Mouse (Mus musculus) embryonic facial prominence, embryonic 15.5 days (tissue): ENCODE data around the gene Sin3b. TPM values are rescaled to one million over a fixed set of nuclear protein-coding genes. Genes with fewer than 3 reads are reported as not detected.
"Not testable (repeated sequence)": the region's sequence is repeated elsewhere in the genome, so short reads cannot be mapped to it uniquely, and the experiment has no call there.

Experiments used
- ATAC-seq: fragments of 200-750 bp; cut with Nextera tagmentation; 2 replicates; pipeline ENCODE4 v1.8.0; 2017; ENCODE audit warnings: low read depth, moderate TSS enrichment; ENCODE audit not compliant: insufficient number of reproducible peaks, low FRiP score, low TSS enrichment
- H3K27ac ChIP-seq: fragments of 300-500 bp; sonication (generic); replicated peaks from 2 replicates; pipeline ENCODE4 v1.5.1; 2015; ENCODE audit warnings: mild to moderate bottlenecking, inconsistent platforms
- H3K27me3 ChIP-seq: fragments of 300-500 bp; sonication (generic); 2 replicates; pipeline ENCODE4 v1.6.1; 2015; ENCODE audit warnings: inconsistent platforms
- H3K36me3 ChIP-seq: fragments of 300-500 bp; sonication (generic); 2 replicates; pipeline ENCODE4 v1.6.1; 2015; ENCODE audit warnings: mild to moderate bottlenecking, inconsistent platforms
- H3K4me1 ChIP-seq: fragments of 300-500 bp; sonication (generic); 2 replicates; pipeline ENCODE4 v1.6.1; 2015; ENCODE audit warnings: inconsistent platforms
- H3K4me2 ChIP-seq: fragments of 300-500 bp; sonication (generic); replicated peaks from 2 replicates; pipeline ENCODE4 v1.6.1; 2015; ENCODE audit warnings: mild to moderate bottlenecking, inconsistent platforms
- H3K4me3 ChIP-seq: fragments of 300-500 bp; sonication (generic); replicated peaks from 2 replicates; pipeline ENCODE4 v1.5.1; 2015; ENCODE audit warnings: mild to moderate bottlenecking, inconsistent platforms
- H3K9ac ChIP-seq: fragments of 300-500 bp; sonication (generic); 2 replicates; pipeline ENCODE4 v1.6.1; 2015; ENCODE audit warnings: inconsistent platforms
- H3K9me3 ChIP-seq: fragments of 300-500 bp; sonication (generic); replicated peaks from 2 replicates; pipeline ENCODE4 v1.6.1; 2016; ENCODE audit warnings: inconsistent platforms
- WGBS: fragments of 180-500 bp; shearing (Covaris S2); methylation state at CpG from one replicate; pipeline ENCODE4 v1.1.7; 2015; 5-methylcytosine and 5-hydroxymethylcytosine counted together
- polyA plus RNA-seq: library from polyadenylated mRNA; unstranded; fragments of >200 nt; fragmentation: Nextera tagmentation; extraction: Ambion mirVana; gene quantifications from 2 replicates; pipeline ENCODE4 v1.2.1, GENCODE M21; 2015

The Sin3b gene
- polyA plus RNA-seq = 172 and 176 TPM in 2 replicates

- peaks cover 32% of the 10 kb centered on the region for H3K36me3 ChIP-seq
- peaks cover 11% of the 10 kb centered on the region for H3K4me1 ChIP-seq
- H3K9ac ChIP-seq = peak within 1 kb of the TSS; percentile 73
- H3K4me3 ChIP-seq = peak within 1 kb of the TSS; percentile 72
- 0 out of 2 replicates have a peak within 1 kb of the TSS, but pooled peaks have one; percentile 19 for H3K27ac ChIP-seq
- ATAC-seq = peak; percentile 95
- H3K9me3 ChIP-seq = no peaks in the 10 kb centered on the region
- peak within 1 kb of the TSS; percentile 95 for H3K4me2 ChIP-seq
- no peaks in the 10 kb centered on the region for H3K27me3 ChIP-seq
- 14% methylated on average over 53 of the region's 56 CpGs for WGBS
These were observed at the start of gene Sin3b for GRCm38 (mm10) chr8:72722769-72723650. Sin3b (plus strand) TSS chr8:72723285.

GRCm38 (mm10) chr8:72674184-72674583 is 48.9 kb upstream of the Sin3b start:
- Histone ChIP-seq H3K36me3 (no peaks in the 10 kb centered on the region), H3K27ac (no peak overlapping the region), H3K9ac (no peak overlapping the region), H3K4me1 (no peaks in the 10 kb centered on the region), H3K4me2 (no peak overlapping the region), H3K4me3 (no peak overlapping the region), H3K27me3 (no peaks in the 10 kb centered on the region), H3K9me3 (no peaks in the 10 kb centered on the region)
- no peak for ATAC-seq
- WGBS = 72% methylated on average over 2 of the region's 2 CpGs

GRCm38 (mm10) chr8:72676436-72676835 is 46.6 kb upstream of the Sin3b start:
- 55% methylated on average over 4 of the region's 4 CpGs for WGBS

GRCm38 (mm10) chr8:72676844-72677243 is 46.2 kb upstream of the Sin3b start:
- WGBS = 45% methylated on average over 2 of the region's 2 CpGs
- not testable (repeated sequence) for H3K27ac ChIP-seq, H3K4me2 ChIP-seq, ATAC-seq, H3K4me1 ChIP-seq, H3K36me3 ChIP-seq, H3K9me3 ChIP-seq, H3K4me3 ChIP-seq, H3K9ac ChIP-seq, H3K27me3 ChIP-seq

More at GRCm38 (mm10) chr8:72676436-72676835, 46.6 kb upstream of the Sin3b start:
- Histone ChIP-seq H3K9ac (no peak overlapping the region), H3K27ac (no peak overlapping the region), H3K4me1 (no peaks in the 10 kb centered on the region), H3K4me2 (no peak overlapping the region), H3K4me3 (no peak overlapping the region), H3K9me3 (no peaks in the 10 kb centered on the region), H3K36me3 (no peaks in the 10 kb centered on the region), H3K27me3 (no peaks in the 10 kb centered on the region)
- ATAC-seq = no peak

- Histone ChIP-seq H3K27ac (no peak overlapping the region), H3K9me3 (no peaks in the 10 kb centered on the region), H3K9ac (no peak overlapping the region), H3K4me2 (no peak overlapping the region), H3K4me3 (no peak overlapping the region), H3K36me3 (no peaks in the 10 kb centered on the region), H3K4me1 (no peaks in the 10 kb centered on the region), H3K27me3 (no peaks in the 10 kb centered on the region)
- ATAC-seq = no peak
- WGBS = 43% methylated on average over 5 of the region's 5 CpGs
These were observed 45.8 kb upstream of the Sin3b start for GRCm38 (mm10) chr8:72677331-72677730.

GRCm38 (mm10) chr8:72680133-72680532 is 43.0 kb upstream of the Sin3b start:
- H3K27ac ChIP-seq = no peak overlapping the region
- H3K9me3 ChIP-seq = no peaks in the 10 kb centered on the region
- H3K9ac ChIP-seq = no peak overlapping the region
- no peak overlapping the region for H3K4me2 ChIP-seq
- H3K36me3 ChIP-seq = no peaks in the 10 kb centered on the region
- no peak for ATAC-seq
- H3K4me3 ChIP-seq = no peak overlapping the region
- no peaks in the 10 kb centered on the region for H3K27me3 ChIP-seq
- H3K4me1 ChIP-seq = no peaks in the 10 kb centered on the region
- WGBS = 14% methylated on average over 3 of the region's 3 CpGs

- Histone ChIP-seq H3K27ac (no peak overlapping the region), H3K4me2 (no peak overlapping the region), H3K36me3 (no peaks in the 10 kb centered on the region), H3K4me3 (no peak overlapping the region), H3K9ac (no peak overlapping the region), H3K4me1 (no peaks in the 10 kb centered on the region), H3K9me3 (no peaks in the 10 kb centered on the region), H3K27me3 (no peaks in the 10 kb centered on the region)
- 68% methylated on average over 4 of the region's 4 CpGs for WGBS
- ATAC-seq = 0 out of 2 replicates have a peak, but pooled peaks have one; percentile 16
These were observed 40.9 kb upstream of the Sin3b start for GRCm38 (mm10) chr8:72682051-72682687.

- H3K9ac ChIP-seq = no peak overlapping the region
- 25% methylated on average over 2 of the region's 2 CpGs for WGBS
- H3K27me3 ChIP-seq = no peaks in the 10 kb centered on the region
- no peak for ATAC-seq
- no peaks in the 10 kb centered on the region for H3K9me3 ChIP-seq
- no peak overlapping the region for H3K4me3 ChIP-seq
- H3K4me1 ChIP-seq = no peaks in the 10 kb centered on the region
- no peak overlapping the region for H3K4me2 ChIP-seq
- no peak overlapping the region for H3K27ac ChIP-seq
- H3K36me3 ChIP-seq = no peaks in the 10 kb centered on the region
These were observed 40.0 kb upstream of the Sin3b start for GRCm38 (mm10) chr8:72683010-72683521.

GRCm38 (mm10) chr8:72683572-72684099 is 39.4 kb upstream of the Sin3b start:
- H3K27me3 ChIP-seq, H3K4me3 ChIP-seq, H3K9ac ChIP-seq, H3K4me1 ChIP-seq, H3K9me3 ChIP-seq, ATAC-seq, H3K36me3 ChIP-seq, H3K27ac ChIP-seq, H3K4me2 ChIP-seq: not testable (repeated sequence)
- WGBS = 86% methylated on average over 5 of the region's 5 CpGs

GRCm38 (mm10) chr8:72698349-72698926 is 24.6 kb upstream of the Sin3b start:
- WGBS = 90% methylated on average over 2 of the region's 2 CpGs
- Histone ChIP-seq H3K27me3 (no peaks in the 10 kb centered on the region), H3K27ac (no peak overlapping the region), H3K4me2 (no peak overlapping the region), H3K9me3 (no peaks in the 10 kb centered on the region), H3K4me1 (no peaks in the 10 kb centered on the region), H3K36me3 (no peaks in the 10 kb centered on the region), H3K9ac (no peak overlapping the region), H3K4me3 (no peak overlapping the region)
- ATAC-seq = peak; percentile 41; the same call in 1 of the 2 replicates

- H3K9ac ChIP-seq = no peak overlapping the region
- no peaks in the 10 kb centered on the region for H3K9me3 ChIP-seq
- H3K27ac ChIP-seq = no peak overlapping the region
- H3K36me3 ChIP-seq = no peaks in the 10 kb centered on the region
- ATAC-seq = no peak
- no peak overlapping the region for H3K4me2 ChIP-seq
- WGBS = 21% methylated on average over 6 of the region's 6 CpGs
- no peaks in the 10 kb centered on the region for H3K4me1 ChIP-seq
- no peaks in the 10 kb centered on the region for H3K27me3 ChIP-seq
- H3K4me3 ChIP-seq = no peak overlapping the region
These were observed 10.5 kb upstream of the Sin3b start for GRCm38 (mm10) chr8:72712569-72712968.
